Mouse (Mus musculus) liver, adult (tissue): Measurements from ENCODE around the gene Ier2.

ENCODE experiments used
- GATA4 ChIP-seq: IDR thresholded peaks from 2 replicates; pipeline ENCODE4 v1.6.1; 2014; ENCODE audit warnings: mild to moderate bottlenecking, low read length; ENCODE audit not compliant: insufficient replicate concordance

The Ier2 gene

GRCm38 (mm10) chr8:84662581-84663065 lies at the start of gene Ier2:
Ier2 (minus strand) TSS chr8:84662852.
- TF ChIP-seq GATA4 = no peak

- TF ChIP-seq GATA4 = no peak
Observed at GRCm38 (mm10) chr8:84711933-84712758, 49.5 kb upstream of the Ier2 start.

- no peak for TF ChIP-seq GATA4
Observed at GRCm38 (mm10) chr8:84711312-84711711, 48.7 kb upstream of the Ier2 start.

- TF ChIP-seq GATA4 = no peak
Observed at GRCm38 (mm10) chr8:84709931-84710330, 47.3 kb upstream of the Ier2 start.

GRCm38 (mm10) chr8:84708774-84709475 lies 46.3 kb upstream of the Ier2 start:
- TF ChIP-seq GATA4 = no peak

- no peak for TF ChIP-seq GATA4
Observed at GRCm38 (mm10) chr8:84708071-84708541, 45.5 kb upstream of the Ier2 start.

GRCm38 (mm10) chr8:84707267-84707883 lies 44.7 kb upstream of the Ier2 start:
- no peak for TF ChIP-seq GATA4

GRCm38 (mm10) chr8:84706610-84707266 lies 44.1 kb upstream of the Ier2 start:
- no peak for TF ChIP-seq GATA4

- no peak for TF ChIP-seq GATA4
Observed at GRCm38 (mm10) chr8:84705960-84706359, 43.3 kb upstream of the Ier2 start.

- TF ChIP-seq GATA4 = no peak
Observed at GRCm38 (mm10) chr8:84704867-84705831, 42.5 kb upstream of the Ier2 start.

- TF ChIP-seq GATA4 = no peak
Observed at GRCm38 (mm10) chr8:84704356-84704755, 41.7 kb upstream of the Ier2 start.

- no peak for TF ChIP-seq GATA4
Observed at GRCm38 (mm10) chr8:84703466-84704249, 41.0 kb upstream of the Ier2 start.

- TF ChIP-seq GATA4 = no peak
Observed at GRCm38 (mm10) chr8:84702963-84703465, 40.4 kb upstream of the Ier2 start.
